Mouse (Mus musculus) erythroid progenitor cell, adult 5-6 weeks (primary cell): ENCODE data around the gene Klhdc7a. TPM values are rescaled to one million over a fixed set of nuclear protein-coding genes. Genes with fewer than 3 reads are reported as not detected.
"Not testable (repeated sequence)": the region's sequence is repeated elsewhere in the genome, so short reads cannot be mapped to it uniquely, and the experiment has no call there.

Experiments
- ATAC-seq: replicated peaks from 2 replicates; pipeline ENCODE4 v1.8.0; 2016; ENCODE audit warnings: moderate number of reproducible peaks, mild to moderate bottlenecking, moderate TSS enrichment, inconsistent platforms; ENCODE audit not compliant: poor library complexity, low FRiP score, severe bottlenecking
- total RNA-seq, 2 experiments: library from RNA; stranded (forward) in 1 of 2; stranded (reverse) in 1 of 2; fragments of 150-400 nt in 1 of 2; fragments of 186-747, 209-891 nt in 1 of 2; gene quantifications; 2 replicates each; pipeline versions ENCODE4 v1.2.3 to v1.2.4; 2015 to 2017; ENCODE audit warnings: low replicate concordance in 2 of 2

Gene Klhdc7a
- total RNA-seq, 2 experiments from 2014 or later = not detected

DNA sequence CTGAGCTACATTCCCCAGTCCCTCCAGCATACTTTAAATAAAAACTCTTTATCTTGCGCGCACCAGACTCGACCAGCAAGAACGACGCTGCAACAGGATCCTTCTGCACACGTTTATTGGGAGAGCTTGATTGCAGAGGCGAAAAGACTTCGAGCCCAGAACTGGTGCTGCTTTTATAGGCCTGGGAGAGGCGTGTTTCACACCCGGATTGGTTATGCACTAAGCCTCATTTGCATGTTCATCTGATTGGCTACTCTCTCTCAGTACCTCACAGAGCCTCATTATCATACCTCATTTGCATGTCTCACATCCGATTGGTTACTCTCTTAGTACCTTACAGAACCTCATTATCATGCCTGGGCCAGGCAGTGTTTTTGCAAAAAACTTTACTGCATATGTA, 6.5 kb downstream of the Klhdc7a start:
- not testable (repeated sequence) for ATAC-seq

GRCm38 (mm10) chr4:139960724-139961315, 7.0 kb downstream of the Klhdc7a start:
- no peak for ATAC-seq

DNA sequence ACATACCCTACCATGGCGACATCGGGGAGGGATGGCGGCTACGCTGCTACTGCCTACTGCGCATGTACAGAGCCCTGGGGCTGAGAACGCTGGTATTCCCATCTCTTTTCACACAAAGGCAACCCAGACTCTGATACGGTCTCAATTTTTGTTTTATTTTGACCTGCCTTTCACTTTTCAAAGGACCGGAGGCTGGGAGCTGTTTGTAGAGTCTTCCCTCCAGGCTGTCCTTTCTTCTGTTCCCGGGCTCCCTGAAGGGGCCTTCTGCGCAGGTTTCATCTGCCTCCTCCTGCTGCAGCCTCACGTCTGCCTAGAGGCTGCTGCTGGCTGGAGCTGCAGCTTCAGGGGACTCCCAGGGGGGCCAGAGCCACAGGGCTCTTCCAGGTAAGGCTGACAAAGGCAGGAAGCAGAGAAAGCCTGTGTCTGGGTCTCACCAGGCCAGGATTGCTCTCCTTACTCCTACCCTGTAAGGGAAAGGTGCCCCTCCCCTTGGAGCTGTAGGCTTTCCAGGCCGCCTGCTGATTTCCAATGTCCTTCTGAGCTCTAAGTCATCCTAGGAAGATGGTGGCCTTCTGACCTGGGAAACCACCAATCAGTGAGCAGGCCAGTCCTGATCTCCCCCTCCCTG, 7.6 kb downstream of the Klhdc7a start:
- no peak for ATAC-seq

DNA sequence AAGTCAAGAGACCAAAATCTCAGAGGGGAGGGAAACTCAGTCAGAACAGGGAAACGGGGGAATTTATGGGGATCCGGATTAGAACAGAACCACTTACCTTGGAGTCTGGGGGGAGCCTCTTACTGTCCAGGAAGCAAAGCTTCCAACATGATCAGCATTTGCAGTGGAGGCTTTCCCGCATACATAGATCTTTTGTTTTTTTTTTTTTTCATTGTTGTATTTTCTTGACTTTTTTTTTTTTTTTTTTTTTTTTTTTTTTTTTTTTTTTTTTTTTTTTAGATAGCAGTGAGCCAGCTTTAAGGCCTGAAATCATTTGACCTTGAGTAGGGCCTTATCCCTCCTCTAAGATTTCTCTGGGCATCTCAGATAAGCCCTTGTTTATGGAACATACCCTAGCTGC, 8.6 kb downstream of the Klhdc7a start:
- no peak for ATAC-seq

DNA sequence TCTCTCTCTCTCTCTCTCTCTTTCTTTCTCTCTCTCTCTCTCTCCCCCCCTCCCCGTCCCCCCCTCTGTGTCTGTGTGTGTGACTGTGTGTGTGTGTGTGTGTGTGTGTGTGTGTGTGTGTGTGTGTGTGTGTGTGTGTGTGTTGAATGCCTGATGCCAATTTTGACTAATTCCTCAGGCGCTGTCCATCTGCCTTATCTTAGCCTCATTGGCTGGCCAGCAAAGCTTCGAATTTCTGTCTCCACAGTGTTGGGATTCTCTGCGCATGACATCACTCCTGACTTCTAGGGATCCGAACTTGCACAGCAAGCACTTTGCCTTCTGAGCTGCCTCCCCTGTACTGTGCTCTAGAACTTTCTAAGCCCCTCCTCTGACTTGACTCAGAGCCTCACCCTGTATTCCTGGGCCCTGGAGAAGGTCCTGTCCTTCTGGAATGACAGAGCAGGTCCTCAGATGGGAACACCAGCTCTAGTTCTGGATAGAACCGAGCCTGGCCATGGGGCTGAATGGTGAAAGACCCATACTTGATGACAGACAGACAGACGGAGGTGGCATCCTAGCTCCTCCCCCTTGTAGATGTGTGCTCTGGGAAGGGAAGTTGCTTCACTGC, 16.8 kb downstream of the Klhdc7a start:
- ATAC-seq = no peak

GRCm38 (mm10) chr4:139950431-139950848, 17.4 kb downstream of the Klhdc7a start:
- ATAC-seq = no peak

- ATAC-seq = no peak
Measured at GRCm38 (mm10) chr4:139948591-139948990, 19.2 kb downstream of the Klhdc7a start.

DNA sequence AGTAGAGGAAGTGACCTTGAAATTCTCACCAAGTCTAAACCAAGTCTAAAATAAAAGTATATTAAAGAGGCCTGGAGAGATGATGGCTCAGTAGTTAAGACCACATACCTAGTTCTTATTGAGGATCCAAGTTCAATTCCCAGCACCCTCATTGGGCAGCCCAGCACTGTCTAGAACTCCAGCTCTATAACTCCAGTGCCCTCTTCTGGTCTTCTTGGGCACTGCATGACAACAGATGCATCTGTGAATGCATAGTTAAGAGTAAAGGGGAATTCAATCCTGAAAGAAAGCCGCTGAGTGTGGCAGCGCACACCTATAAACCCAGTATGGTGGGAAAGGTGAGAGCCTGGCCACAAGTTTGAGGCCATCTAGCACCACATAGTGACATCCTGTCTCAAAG, 20.5 kb downstream of the Klhdc7a start:
- no peak for ATAC-seq

DNA sequence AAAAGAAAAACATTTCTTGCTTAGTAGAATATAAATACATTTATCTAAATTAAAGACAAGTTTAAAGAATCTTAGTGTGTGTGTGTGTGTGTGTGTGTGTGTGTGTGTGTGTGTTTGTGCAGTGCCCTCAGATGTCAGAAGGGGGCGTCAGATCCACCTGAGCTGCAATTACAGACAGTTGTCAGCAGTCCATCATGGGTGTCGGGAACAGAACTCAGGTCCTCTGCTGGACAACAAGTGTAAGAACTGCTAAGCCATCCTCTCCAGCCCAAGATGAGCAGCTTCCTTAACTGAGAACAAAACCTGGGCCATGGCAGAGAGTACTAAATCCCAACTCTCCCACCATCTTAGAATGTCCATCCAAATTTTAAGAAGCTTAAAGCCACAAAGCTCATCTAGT, 26.0 kb downstream of the Klhdc7a start:
- ATAC-seq = no peak

GRCm38 (mm10) chr4:139935557-139935956, 32.3 kb downstream of the Klhdc7a start:
- no peak for ATAC-seq

DNA sequence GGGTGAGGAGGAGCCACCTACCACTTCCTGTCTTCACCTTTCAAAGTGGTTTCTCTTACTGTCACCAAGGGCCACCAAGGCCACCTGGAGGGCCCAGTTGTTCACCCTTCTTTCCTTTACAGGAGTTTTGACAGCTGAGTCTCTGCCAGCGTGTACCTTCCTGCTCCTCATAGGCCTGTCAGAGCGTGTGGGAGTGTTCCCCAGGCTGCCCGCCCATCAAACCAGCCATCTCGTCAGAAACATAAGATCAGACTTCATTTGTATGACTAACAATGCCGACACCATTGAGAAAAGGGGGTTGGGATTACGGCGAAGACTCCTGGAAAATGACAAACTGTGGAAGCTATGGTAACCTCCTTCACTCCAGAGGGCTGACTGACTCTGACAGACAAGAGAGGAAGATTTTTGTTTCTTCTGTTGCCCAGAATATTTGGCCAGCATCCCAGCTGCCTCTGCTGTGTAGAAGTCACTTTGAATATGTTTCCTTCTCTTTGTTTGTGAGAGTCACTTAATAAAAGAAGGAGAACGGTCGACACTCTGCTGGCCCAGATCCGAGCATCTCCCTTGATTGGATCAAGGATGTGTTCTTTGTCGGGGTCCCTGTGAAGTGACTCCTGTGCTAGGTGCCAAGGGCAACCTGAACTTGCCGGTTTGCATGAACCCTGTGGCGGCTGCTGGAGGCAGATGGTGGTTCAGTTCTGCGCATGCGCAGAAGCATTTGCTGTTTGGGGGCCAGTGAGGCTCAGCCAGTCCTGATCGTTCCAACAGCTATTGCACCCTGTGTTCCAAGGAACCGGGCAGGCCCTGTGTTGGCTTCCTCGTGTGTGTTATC, 34.6 kb downstream of the Klhdc7a start:
- no peak for ATAC-seq

- no peak for ATAC-seq
Measured at GRCm38 (mm10) chr4:139931790-139932510, 35.9 kb downstream of the Klhdc7a start.

- ATAC-seq = no peak
Measured at GRCm38 (mm10) chr4:139930885-139931284, 36.9 kb downstream of the Klhdc7a start.

- no peak for ATAC-seq
Measured at GRCm38 (mm10) chr4:139926161-139926561, 41.7 kb downstream of the Klhdc7a start.

GRCm38 (mm10) chr4:139925275-139926160, 42.3 kb downstream of the Klhdc7a start:
- no peak for ATAC-seq

- no peak for ATAC-seq
Measured at GRCm38 (mm10) chr4:139916731-139917130, 51.1 kb downstream of the Klhdc7a start.
